Mouse (Mus musculus): Measurements from ENCODE around the gene Nudt11. TPM values are rescaled to one million over a fixed set of nuclear protein-coding genes. Genes with fewer than 3 reads are reported as not detected.
"Not testable (repeated sequence)": the region's sequence is repeated elsewhere in the genome, so short reads cannot be mapped to it uniquely, and the experiment has no call there.

The Nudt11 gene
- 4.0 TPM in 2 replicates for polyA plus RNA-seq (2015; fragmentation: Nextera tagmentation; extraction: Ambion mirVana)

DNA sequence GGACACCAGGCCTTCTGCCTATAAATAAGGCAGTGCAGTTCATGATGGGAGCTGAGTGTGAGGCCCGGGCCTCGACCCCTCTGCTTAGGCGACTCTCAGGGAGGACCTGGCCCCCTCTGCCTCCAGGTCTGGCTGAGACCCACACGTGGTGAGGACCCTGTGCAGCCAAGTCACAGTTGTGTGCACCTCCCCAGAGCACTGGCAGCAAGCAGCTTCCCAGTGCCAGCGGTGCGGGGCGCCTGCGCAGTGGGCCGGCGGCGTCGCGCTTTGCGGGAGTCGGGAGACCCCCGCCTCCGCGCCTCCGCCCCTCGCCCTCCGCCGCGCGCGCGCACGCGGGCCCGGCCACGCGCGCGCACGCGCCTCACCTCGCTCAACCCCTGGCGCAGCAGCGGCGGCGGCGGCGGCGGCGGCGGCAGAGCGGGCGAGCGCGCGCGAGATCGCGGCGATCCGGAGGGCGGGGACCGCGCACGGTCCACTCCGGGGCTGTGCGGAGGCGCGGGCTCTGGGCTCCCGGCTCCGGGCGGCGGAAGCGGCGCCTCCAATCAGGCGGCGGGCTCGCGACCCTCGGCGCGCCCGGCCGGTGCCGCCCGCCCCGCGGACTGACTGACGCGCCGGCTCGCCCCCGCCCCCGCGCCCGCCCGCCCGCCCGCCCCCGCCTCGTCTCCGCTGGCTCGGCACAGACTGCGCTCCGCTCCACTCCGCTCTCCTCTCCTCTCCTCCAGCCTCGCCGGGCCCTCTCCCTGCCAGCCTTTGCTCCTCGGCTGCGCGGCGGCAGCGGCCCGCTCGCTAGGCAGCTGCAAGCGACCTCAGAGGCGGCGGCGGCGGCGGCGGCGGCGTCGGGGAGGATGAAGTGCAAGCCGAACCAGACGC is at the start of gene Nudt11:
Gene Nudt11 (plus strand): TSS at position 388 of the 870 bp plus-strand sequence.
- Histone ChIP-seq H3K4me2 (peak within 1 kb of the TSS; percentile 57), H3K4me3 (peak within 1 kb of the TSS; percentile 36)
- H3K9ac ChIP-seq, H3K27ac ChIP-seq, H3K9me3 ChIP-seq, H3K27me3 ChIP-seq, H3K4me1 ChIP-seq, H3K36me3 ChIP-seq: not testable (repeated sequence)
- ATAC-seq (ENCODE audit: insufficient number of reproducible peaks, insufficient read depth, low FRiP score, low TSS enrichment, low read depth), result peak; percentile 85
- 21% methylated on average over 12 of the region's 121 CpGs for WGBS

DNA sequence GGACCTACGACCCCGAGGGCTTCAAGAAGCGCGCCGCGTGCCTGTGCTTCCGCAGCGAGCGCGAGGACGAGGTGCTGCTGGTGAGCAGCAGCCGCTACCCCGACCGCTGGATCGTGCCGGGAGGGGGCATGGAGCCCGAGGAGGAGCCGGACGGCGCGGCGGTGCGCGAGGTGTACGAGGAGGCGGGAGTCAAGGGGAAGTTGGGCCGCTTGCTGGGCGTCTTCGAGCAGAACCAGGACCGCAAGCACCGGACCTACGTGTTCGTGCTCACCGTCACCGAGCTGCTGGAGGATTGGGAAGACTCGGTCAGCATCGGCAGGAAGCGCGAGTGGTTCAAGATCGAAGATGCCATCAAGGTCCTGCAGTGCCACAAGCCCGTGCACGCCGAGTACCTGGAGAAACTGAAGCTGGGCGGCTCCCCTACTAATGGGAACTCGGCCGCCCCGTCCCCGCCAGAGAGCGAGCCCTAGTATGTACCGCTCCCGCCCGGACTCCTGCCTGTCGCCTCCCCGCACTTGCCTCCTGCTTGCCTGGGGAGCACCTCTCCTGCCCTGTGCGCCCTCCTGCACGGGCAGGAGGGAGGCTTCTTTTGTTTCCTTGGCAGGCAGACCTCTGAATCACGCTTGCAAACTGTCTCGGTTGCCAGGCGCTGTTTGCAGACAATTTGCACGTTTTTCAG is 822 bp downstream of the Nudt11 start:
- not testable (repeated sequence) for H3K27me3 ChIP-seq, H3K9ac ChIP-seq, H3K27ac ChIP-seq, H3K4me1 ChIP-seq, H3K9me3 ChIP-seq, H3K36me3 ChIP-seq
- Histone ChIP-seq H3K4me2 (peak overlapping the region; percentile 57), H3K4me3 (peak overlapping the region; percentile 36)
- 30% methylated on average over 16 of the region's 60 CpGs for WGBS
- peak; percentile 67 for ATAC-seq (ENCODE audit: insufficient number of reproducible peaks, insufficient read depth, low FRiP score, low TSS enrichment, low read depth)

DNA sequence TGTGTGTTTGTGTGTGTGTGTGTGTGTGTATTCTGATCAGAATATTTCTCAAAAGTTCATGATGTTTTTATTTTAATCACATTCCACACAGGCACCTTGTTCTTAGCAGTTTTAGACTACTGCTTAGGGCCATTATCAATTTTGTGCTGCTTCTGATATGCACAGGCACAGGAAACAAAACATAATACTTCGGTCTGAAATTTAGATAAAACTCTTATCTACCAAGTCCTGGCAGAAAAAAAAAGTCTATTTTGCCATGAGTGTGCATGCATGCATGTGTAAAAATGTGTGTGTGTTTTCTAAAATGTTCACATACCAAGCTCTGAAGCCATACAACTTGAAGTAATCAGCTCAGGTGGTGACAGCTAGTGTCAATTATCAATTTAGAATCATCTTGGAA is 14.3 kb downstream of the Nudt11 start:
- Histone ChIP-seq H3K36me3 (no peaks in the 10 kb centered on the region), H3K27ac (no peak overlapping the region), H3K4me3 (no peak overlapping the region), H3K4me1 (no peaks in the 10 kb centered on the region), H3K27me3 (no peaks in the 10 kb centered on the region), H3K4me2 (no peak overlapping the region), H3K9me3 (no peaks in the 10 kb centered on the region), H3K9ac (no peak overlapping the region)
- ATAC-seq (ENCODE audit: insufficient number of reproducible peaks, insufficient read depth, low FRiP score, low TSS enrichment, low read depth), result no peak
- WGBS, result 86% methylated on average over 1 of the region's 1 CpGs

DNA sequence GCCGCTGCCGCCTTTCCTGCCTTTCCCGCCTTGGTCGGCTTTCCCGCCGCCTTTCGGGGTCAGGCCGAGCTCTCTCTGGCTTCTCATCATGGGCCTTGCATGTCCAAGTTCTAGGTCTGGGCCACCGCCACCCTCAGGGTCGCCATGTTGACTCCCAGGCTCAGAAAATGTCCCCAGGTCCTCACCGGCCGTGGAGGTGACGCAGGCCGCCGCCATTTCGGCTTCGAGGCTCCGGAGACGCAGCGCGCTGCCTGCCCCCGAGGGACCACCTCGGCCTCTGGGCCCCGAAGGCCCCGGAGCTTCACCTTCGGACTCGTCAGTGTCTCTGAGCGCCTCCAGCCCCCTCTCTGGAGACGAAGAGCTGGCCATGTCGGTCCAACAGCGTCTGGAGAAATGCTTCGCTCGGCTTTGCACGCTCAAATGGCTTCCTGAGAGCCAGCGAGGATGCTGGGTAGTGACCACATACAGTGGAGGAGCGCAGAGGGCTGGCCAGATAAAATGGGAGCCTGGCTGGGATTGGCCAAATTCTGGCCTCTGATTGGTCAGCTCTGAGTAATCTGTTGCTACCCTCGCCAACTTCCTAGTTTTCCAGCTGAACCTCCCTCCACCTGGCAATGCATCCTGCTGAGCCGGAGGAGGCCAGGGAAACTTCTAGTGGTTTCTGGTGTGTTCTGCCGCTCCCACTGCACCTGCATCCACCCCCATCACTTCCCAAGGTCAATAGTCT is 35.9 kb downstream of the Nudt11 start, which contains the start of gene AU022751:
Gene AU022751 (minus strand): TSS at position 466 of the 727 bp plus-strand sequence.
- Histone ChIP-seq H3K4me1 (no peaks in the 10 kb centered on the region), H3K27me3 (no peaks in the 10 kb centered on the region), H3K4me2 (no peak within 1 kb of the TSS), H3K27ac (no peak within 1 kb of the TSS), H3K9me3 (0 out of 2 replicates have a peak, but pooled peaks cover 5% of the 10 kb centered on the region), H3K4me3 (no peak within 1 kb of the TSS), H3K9ac (no peak within 1 kb of the TSS), H3K36me3 (no peaks in the 10 kb centered on the region)
- 92% methylated on average over 39 of the region's 39 CpGs for WGBS
- ATAC-seq (ENCODE audit: insufficient number of reproducible peaks, insufficient read depth, low FRiP score, low TSS enrichment, low read depth), result no peak

DNA sequence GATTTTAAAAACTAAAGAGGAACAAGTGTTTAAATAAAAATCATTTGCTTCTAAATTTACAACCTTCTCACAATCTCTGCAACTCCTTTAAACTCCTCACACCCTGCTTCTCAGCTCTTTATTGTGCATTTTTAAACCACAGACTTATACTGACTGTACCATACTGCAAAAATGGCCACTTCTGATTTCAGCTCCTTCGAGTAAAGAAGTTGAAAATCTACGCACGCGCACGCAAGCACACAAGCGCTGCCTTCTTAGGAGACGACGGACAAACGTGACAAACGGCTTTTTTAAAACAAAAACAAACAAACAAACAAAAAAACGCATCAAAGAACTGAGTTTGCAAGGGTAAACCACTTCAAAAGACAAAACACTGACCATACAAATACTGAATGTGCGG is 44.3 kb downstream of the Nudt11 start:
- Histone ChIP-seq H3K9ac (no peak overlapping the region), H3K9me3 (no peaks in the 10 kb centered on the region), H3K4me3 (peak overlapping the region; percentile 38), H3K27ac (no peak overlapping the region), H3K36me3 (no peaks in the 10 kb centered on the region), H3K4me2 (peak overlapping the region; percentile 62), H3K4me1 (no peaks in the 10 kb centered on the region), H3K27me3 (peaks cover 11% of the 10 kb centered on the region; the same call in 1 of the 2 replicates)
- no peak for ATAC-seq (ENCODE audit: insufficient number of reproducible peaks, insufficient read depth, low FRiP score, low TSS enrichment, low read depth)
- 26% methylated on average over 12 of the region's 12 CpGs for WGBS

DNA sequence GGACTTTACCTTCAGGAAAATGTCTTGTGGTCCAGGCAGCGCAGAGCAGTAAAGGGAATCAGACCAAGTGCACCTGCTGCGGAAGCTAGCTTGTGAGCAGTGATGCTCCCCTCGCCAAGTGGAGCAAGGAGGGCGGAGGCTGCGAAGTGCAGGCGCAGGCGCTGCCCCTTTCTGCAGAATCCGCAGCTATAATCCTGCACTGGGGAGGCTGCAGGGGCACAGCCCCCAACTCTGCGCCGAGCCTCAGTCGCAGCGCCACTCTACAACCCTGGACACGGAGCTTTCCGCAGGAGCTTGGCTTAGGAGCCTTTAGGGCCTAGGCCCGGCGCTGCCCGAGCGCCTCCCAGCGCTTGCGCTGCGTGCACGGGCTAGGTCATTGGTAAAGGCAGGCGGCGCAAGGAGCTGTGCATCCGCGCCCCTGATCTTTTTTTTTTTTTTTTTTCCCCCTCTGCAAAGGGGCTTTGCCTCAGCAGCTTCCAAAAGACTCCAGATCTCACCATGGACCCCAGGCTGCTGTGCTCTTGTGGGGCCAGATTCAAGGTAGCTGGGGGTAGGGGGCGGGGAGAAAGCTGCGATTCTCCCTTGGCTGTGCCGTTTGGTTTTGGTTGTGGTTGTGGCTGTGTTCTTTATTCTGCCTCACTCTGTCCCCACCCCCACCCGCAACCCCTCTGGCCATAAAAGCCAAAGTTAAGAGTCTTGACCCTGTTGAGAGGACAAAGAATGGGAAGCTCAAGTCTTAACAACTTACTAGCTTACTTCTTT is 44.9 kb downstream of the Nudt11 start:
- ATAC-seq (ENCODE audit: insufficient number of reproducible peaks, insufficient read depth, low FRiP score, low TSS enrichment, low read depth), result no peak
- H3K9ac ChIP-seq, result 0 out of 2 replicates have a peak overlapping the region, but pooled peaks have one; percentile 49
- H3K4me2 ChIP-seq, result peak overlapping the region; percentile 62
- no peaks in the 10 kb centered on the region for H3K4me1 ChIP-seq
- H3K9me3 ChIP-seq, result no peaks in the 10 kb centered on the region
- WGBS, result 18% methylated on average over 30 of the region's 30 CpGs
- H3K4me3 ChIP-seq, result peak overlapping the region; percentile 38
- H3K36me3 ChIP-seq, result no peaks in the 10 kb centered on the region
- H3K27me3 ChIP-seq, result peaks cover 11% of the 10 kb centered on the region; the same call in 1 of the 2 replicates
- H3K27ac ChIP-seq, result no peak overlapping the region

Small RNA genes lying within 50 kb of the gene (microRNA-seq; reads per million reads assigned to microRNA genes)
- gene Gm27360, result not detected

Other genes starting within 250 kb of the Nudt11 start
- gene AU022751, start 36.0 kb downstream of the Nudt11 start, polyA plus RNA-seq (2015; fragmentation: Nextera tagmentation; extraction: Ambion mirVana), result not detected in 2 replicates
- 6.3 and 7.9 TPM in 2 replicates for gene Nudt10, start 125.6 kb downstream of the Nudt11 start, polyA plus RNA-seq (2015; fragmentation: Nextera tagmentation; extraction: Ambion mirVana)